Mouse (Mus musculus): ENCODE data around the gene Mnd1. TPM values are rescaled to one million over a fixed set of nuclear protein-coding genes. Genes with fewer than 3 reads are reported as not detected.

Gene Mnd1
- polyA plus RNA-seq, 1 experiment, result 1.2 TPM

DNA sequence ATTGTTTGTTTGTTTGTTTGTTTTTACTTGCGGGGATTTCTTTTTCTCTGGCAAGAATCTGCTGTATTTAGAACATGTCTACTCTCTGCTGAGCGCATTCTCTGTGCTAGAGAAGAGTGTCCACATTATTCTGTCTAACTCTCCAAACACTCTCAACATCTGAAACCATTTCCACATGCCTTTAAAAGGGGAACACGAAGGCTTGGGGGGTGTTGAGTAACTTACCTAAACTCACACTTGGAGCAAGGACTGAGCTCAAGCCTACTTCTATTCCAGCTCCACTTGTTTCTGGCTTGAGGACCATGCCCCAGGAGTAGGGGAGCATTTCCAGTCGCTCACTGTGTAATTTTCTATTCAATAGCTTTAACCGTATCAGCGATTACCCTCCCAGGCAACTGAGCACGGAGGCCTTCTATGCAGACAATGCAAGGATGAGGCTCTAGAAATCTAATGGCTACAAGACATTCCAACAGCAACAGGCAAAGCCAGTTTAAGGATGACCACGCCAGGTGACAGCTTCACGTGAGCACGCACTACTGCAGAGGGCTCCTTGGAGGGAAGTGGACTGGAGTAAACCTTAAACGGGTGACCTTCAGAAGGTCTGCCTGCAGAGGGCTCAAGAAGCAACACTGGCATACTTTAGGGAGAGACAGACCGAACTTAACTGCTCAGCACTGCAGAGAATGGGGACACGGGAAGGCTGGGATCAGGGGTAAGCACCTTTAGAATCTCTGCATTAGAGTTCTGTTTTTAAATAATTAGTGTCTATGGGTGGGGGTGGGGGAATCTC, 78.8 kb downstream of the Mnd1 start:
- H3K27ac ChIP-seq (ENCODE audit: control insufficient read depth, insufficient read depth, low read depth, low read length), result no peak overlapping the region
- H3K27me3 ChIP-seq (ENCODE audit: control insufficient read depth, insufficient read depth, low read length), result no peaks in the 10 kb centered on the region
- H3K4me1 ChIP-seq (ENCODE audit: control insufficient read depth, insufficient read depth, low read length), result no peaks in the 10 kb centered on the region
- no peak overlapping the region for H3K4me3 ChIP-seq (ENCODE audit: control insufficient read depth, low read depth, low read length)
- no peaks in the 10 kb centered on the region for H3K36me3 ChIP-seq (ENCODE audit: control insufficient read depth, insufficient read depth, low read length)
- TF ChIP-seq CTCF (IDR thresholded peaks at IDR 0.05; ENCODE audit: control insufficient read depth, insufficient read depth, insufficient replicate concordance, low read depth, low read length) (no peak), POLR2A (IDR thresholded peaks at IDR 0.05; ENCODE audit: control insufficient read depth, low read depth, low read length) (no peak)

DNA sequence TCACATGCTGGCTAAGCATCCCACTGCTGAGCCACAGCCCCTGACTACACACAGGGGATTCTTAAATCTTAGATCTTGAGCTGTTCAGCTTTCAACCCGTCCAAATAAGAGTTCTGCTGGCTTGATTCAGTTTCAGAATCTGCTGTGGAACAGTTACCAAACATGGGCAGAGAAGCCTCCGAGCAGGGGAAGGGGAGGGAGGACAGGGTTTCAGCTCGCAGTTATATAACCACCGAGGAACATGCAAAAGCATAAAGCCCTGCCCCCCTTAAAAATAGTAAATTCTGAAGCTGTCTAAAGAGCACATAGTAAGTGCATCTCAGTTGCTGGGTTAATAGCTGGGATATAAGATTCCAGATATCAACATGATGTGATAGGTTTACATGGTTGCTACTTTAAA, 80.1 kb downstream of the Mnd1 start:
- H3K36me3 ChIP-seq (ENCODE audit: control insufficient read depth, insufficient read depth, low read length), result no peaks in the 10 kb centered on the region
- H3K4me3 ChIP-seq (ENCODE audit: control insufficient read depth, low read depth, low read length), result no peak overlapping the region
- no peaks in the 10 kb centered on the region for H3K4me1 ChIP-seq (ENCODE audit: control insufficient read depth, insufficient read depth, low read length)
- no peak overlapping the region for H3K27ac ChIP-seq (ENCODE audit: control insufficient read depth, insufficient read depth, low read depth, low read length)
- H3K27me3 ChIP-seq (ENCODE audit: control insufficient read depth, insufficient read depth, low read length), result no peaks in the 10 kb centered on the region
- TF ChIP-seq CTCF (IDR thresholded peaks at IDR 0.05; ENCODE audit: control insufficient read depth, insufficient read depth, insufficient replicate concordance, low read depth, low read length), result no peak
- TF ChIP-seq POLR2A (IDR thresholded peaks at IDR 0.05; ENCODE audit: control insufficient read depth, low read depth, low read length), result no peak

GRCm38 (mm10) chr3:84074777-84075176, 80.8 kb downstream of the Mnd1 start:
- Histone ChIP-seq H3K4me1 (ENCODE audit: control insufficient read depth, insufficient read depth, low read length) (no peaks in the 10 kb centered on the region), H3K27me3 (ENCODE audit: control insufficient read depth, insufficient read depth, low read length) (no peaks in the 10 kb centered on the region), H3K27ac (ENCODE audit: control insufficient read depth, insufficient read depth, low read depth, low read length) (no peak overlapping the region), H3K36me3 (ENCODE audit: control insufficient read depth, insufficient read depth, low read length) (no peaks in the 10 kb centered on the region), H3K4me3 (ENCODE audit: control insufficient read depth, low read depth, low read length) (no peak overlapping the region)
- no peak for TF ChIP-seq CTCF (IDR thresholded peaks at IDR 0.05; ENCODE audit: control insufficient read depth, insufficient read depth, insufficient replicate concordance, low read depth, low read length)

- Histone ChIP-seq H3K36me3 (ENCODE audit: control insufficient read depth, insufficient read depth, low read length) (no peaks in the 10 kb centered on the region), H3K27me3 (ENCODE audit: control insufficient read depth, insufficient read depth, low read length) (no peaks in the 10 kb centered on the region), H3K4me3 (ENCODE audit: control insufficient read depth, low read depth, low read length) (peak overlapping the region; percentile 70), H3K4me1 (ENCODE audit: control insufficient read depth, insufficient read depth, low read length) (0 out of 2 replicates have a peak, but pooled peaks cover 2% of the 10 kb centered on the region), H3K27ac (ENCODE audit: control insufficient read depth, insufficient read depth, low read depth, low read length) (peak overlapping the region; percentile 5; the same call in 1 of the 2 replicates)
- TF ChIP-seq CTCF (IDR thresholded peaks at IDR 0.05; ENCODE audit: control insufficient read depth, insufficient read depth, insufficient replicate concordance, low read depth, low read length) (no peak), POLR2A (IDR thresholded peaks at IDR 0.05; ENCODE audit: control insufficient read depth, low read depth, low read length) (peak; percentile 79; the same call in 1 of the 2 replicates)
Observed at GRCm38 (mm10) chr3:84071641-84072040, 83.9 kb downstream of the Mnd1 start.

DNA sequence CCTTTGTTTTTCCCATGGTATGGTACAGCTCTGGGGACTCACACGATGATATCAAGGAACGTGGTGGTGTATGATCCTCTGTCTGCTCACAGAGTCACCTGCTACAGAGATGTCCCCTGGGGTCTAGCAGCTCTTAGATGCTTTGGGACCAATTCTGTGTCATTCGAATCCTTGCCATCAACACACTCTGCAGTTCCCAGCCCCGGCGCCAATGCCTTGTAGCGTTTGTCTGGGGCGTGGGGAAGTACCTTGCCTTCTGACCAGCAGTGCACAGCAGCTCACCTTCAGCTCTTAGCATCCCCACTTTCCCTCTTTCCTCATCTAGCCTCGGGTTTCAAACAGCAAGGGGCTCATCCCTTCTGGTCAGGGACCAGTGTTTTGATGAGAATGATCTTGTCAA, 84.8 kb downstream of the Mnd1 start:
- no peak for TF ChIP-seq CTCF (IDR thresholded peaks at IDR 0.05; ENCODE audit: control insufficient read depth, insufficient read depth, insufficient replicate concordance, low read depth, low read length)
- no peak for TF ChIP-seq POLR2A (IDR thresholded peaks at IDR 0.05; ENCODE audit: control insufficient read depth, low read depth, low read length)
- Histone ChIP-seq H3K4me3 (ENCODE audit: control insufficient read depth, low read depth, low read length) (peak overlapping the region; percentile 70), H3K36me3 (ENCODE audit: control insufficient read depth, insufficient read depth, low read length) (no peaks in the 10 kb centered on the region), H3K27me3 (ENCODE audit: control insufficient read depth, insufficient read depth, low read length) (no peaks in the 10 kb centered on the region), H3K27ac (ENCODE audit: control insufficient read depth, insufficient read depth, low read depth, low read length) (no peak overlapping the region), H3K4me1 (ENCODE audit: control insufficient read depth, insufficient read depth, low read length) (0 out of 2 replicates have a peak, but pooled peaks cover 2% of the 10 kb centered on the region)

- Histone ChIP-seq H3K27me3 (ENCODE audit: control insufficient read depth, insufficient read depth, low read length) (no peaks in the 10 kb centered on the region), H3K36me3 (ENCODE audit: control insufficient read depth, insufficient read depth, low read length) (no peaks in the 10 kb centered on the region), H3K27ac (ENCODE audit: control insufficient read depth, insufficient read depth, low read depth, low read length) (no peak overlapping the region), H3K4me3 (ENCODE audit: control insufficient read depth, low read depth, low read length) (no peak overlapping the region), H3K4me1 (ENCODE audit: control insufficient read depth, insufficient read depth, low read length) (0 out of 2 replicates have a peak, but pooled peaks cover 2% of the 10 kb centered on the region)
- no peak for TF ChIP-seq CTCF (IDR thresholded peaks at IDR 0.05; ENCODE audit: control insufficient read depth, insufficient read depth, insufficient replicate concordance, low read depth, low read length)
- TF ChIP-seq POLR2A (IDR thresholded peaks at IDR 0.05; ENCODE audit: control insufficient read depth, low read depth, low read length), result no peak
Observed at GRCm38 (mm10) chr3:84068831-84069709, 86.5 kb downstream of the Mnd1 start.

DNA sequence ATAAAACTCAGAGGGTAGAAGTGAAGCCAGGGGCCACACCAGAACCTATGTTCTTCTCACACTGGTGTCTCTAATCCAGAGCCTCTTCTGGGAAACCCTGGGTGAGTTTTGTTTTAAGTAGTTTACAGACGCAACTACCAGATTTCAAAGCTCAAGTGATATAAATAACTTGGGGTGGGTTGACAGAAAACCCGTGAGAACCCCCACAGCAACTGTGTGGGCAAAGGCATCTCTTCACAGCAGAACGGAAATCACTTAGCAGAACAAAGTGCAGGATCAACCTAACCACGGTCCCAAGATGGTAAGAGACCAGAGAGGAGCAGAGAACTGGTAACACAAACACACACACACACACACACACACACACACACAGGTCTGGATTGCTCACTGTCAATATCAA, 89.8 kb downstream of the Mnd1 start:
- Histone ChIP-seq H3K36me3 (ENCODE audit: control insufficient read depth, insufficient read depth, low read length) (no peaks in the 10 kb centered on the region), H3K27me3 (ENCODE audit: control insufficient read depth, insufficient read depth, low read length) (no peaks in the 10 kb centered on the region), H3K4me1 (ENCODE audit: control insufficient read depth, insufficient read depth, low read length) (peaks cover 2% of the 10 kb centered on the region; the same call in 1 of the 2 replicates), H3K27ac (ENCODE audit: control insufficient read depth, insufficient read depth, low read depth, low read length) (no peak overlapping the region), H3K4me3 (ENCODE audit: control insufficient read depth, low read depth, low read length) (no peak overlapping the region)
- TF ChIP-seq POLR2A (IDR thresholded peaks at IDR 0.05; ENCODE audit: control insufficient read depth, low read depth, low read length), result no peak
- TF ChIP-seq CTCF (IDR thresholded peaks at IDR 0.05; ENCODE audit: control insufficient read depth, insufficient read depth, insufficient replicate concordance, low read depth, low read length), result no peak

All from testis, adult 2 months (tissue).